Mouse (Mus musculus): ENCODE measurements around the gene Eaf1.
A peak's percentile ranks its signal among the peaks of the same experiment; 100 is the strongest.
"Not testable (repeated sequence)": the region's sequence is repeated elsewhere in the genome, so short reads cannot be mapped to it uniquely, and the experiment has no call there.

Gene Eaf1

DNA sequence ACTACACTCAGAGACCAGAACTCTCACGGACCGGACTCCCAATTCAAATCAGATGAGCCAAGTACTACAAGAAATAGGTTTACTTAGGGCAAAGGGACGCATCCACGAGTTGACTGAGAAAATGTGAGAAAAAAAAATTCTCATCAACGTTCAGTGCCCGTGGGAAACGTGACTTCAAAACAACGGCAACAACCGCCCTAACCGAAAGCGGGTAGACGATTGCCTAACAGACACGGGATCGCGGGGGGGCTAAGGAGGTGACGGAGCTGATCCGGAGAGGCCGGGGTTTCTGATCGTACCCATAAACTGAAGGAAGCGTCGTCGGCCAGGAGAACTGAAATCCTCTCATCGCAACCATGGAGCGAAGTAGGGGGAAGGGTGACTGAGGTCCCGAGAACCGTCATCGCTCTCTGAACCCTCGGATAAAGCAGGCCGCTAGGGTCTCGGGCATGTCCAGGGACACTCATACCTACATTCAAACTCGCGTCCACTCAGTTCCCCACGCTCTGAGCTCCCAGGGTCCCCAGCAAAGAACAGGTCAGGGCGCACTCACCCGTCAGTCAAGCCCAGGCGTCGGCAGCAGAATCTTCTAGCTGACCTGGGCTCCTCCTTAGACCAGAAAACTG is at the start of gene Eaf1:
Gene Eaf1 (plus strand): TSS at position 51 of the 626 bp plus-strand sequence.
- peak; percentile 41 to 42 for DNase-seq (ENCODE audit: low read depth in 2 of 2, low spot score in 2 of 2)

- DNase-seq (ENCODE audit: low read depth in 2 of 2, low spot score in 2 of 2): no peak
Observed at GRCm38 (mm10) chr14:31448994-31449393, 45.2 kb upstream of the Eaf1 start.

- DNase-seq (ENCODE audit: low read depth in 2 of 2, low spot score in 2 of 2): not testable (repeated sequence)
Observed at GRCm38 (mm10) chr14:31453946-31454345, 40.3 kb upstream of the Eaf1 start.

DNA sequence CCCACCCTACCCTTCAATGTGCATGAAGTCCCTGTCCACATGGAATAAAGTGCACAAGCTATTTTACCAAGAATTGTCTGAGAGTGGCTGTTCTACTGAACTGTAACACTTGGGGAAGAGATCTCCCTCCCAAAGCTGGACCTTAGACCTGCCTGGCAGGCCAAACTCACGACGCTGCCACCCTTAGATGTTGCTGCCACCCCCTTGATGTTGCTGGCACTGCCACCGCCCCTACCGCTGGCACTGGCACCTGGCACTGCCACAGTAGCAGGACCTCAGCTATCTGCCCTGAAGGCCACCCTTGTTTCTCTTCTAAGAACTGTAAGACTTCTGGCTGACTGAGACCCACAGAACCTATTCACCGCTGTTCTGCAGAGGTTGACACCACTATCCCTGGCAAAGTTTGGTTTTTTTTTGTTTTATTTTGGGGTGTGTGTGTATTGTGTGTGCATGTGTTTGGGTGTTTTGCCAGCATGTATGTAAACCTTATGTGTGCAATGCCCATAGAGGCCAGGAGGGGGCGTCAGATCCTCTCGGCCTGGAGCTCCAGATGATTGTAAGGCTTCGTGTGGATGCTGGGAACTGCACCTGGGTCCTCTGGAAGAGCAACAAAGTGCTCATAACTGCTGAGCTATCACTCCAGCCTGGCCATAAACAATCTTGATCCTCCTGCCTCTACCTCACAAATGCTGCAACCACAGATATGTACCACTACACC is 39.2 kb upstream of the Eaf1 start:
- DNase-seq (ENCODE audit: low read depth in 2 of 2, low spot score in 2 of 2): peak; percentile 26 to 38

DNA sequence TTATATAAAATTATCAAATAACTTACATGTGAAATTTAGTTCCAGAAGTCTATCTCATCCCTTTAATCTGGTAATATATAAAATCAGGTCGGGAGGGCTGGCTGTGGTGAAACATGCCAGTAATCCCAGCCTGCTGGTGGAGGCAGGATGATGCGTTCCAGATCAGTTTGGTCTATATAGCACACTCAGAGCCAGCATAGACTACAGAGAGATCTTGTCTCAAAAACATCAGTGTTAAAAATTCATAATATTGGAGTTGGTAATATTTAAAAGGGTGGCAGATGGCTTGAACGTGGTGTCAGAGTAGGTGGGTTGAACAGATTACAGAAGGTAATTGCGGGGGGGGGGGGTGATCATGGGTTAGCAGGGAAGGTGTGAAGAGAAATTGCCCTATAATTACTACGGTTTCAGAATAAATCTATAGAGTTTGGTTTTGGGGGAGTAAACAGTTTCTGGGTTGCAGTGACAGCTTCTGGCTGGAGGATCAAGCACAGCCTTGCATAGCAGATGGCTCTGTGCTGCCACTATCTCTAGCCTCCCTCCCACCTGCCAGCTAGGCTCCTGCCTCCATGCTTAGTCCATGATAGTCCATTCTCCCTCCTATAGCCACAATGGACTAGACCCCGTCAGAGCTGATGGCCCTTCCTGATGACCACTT is 38.0 kb upstream of the Eaf1 start:
- DNase-seq (ENCODE audit: low read depth in 2 of 2, low spot score in 2 of 2): no peak

DNA sequence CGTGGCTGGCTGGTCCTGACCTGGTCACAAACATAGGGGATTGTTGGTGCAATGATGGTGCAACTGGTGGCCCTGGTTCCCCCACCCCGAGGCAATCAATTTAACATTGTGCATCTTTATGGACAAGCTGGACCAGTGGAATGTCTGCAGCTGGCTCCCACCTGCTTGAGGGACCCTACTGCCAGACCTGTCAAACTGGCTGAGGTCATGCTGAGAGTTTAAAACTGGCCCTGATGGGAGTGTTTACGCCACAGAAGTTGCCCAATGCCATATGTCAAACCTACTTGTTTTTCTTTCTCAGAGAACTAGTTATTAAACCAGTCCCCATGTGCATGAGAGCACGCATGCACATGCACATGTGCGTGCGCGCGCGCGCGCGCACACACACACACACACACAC is 36.2 kb upstream of the Eaf1 start:
- DNase-seq (ENCODE audit: low read depth in 2 of 2, low spot score in 2 of 2): no peak

GRCm38 (mm10) chr14:31462226-31462625 is 32.0 kb upstream of the Eaf1 start:
- not testable (repeated sequence) for DNase-seq (ENCODE audit: low read depth in 2 of 2, low spot score in 2 of 2)

GRCm38 (mm10) chr14:31462886-31463285 is 31.3 kb upstream of the Eaf1 start:
- DNase-seq (ENCODE audit: low read depth in 2 of 2, low spot score in 2 of 2): no peak

GRCm38 (mm10) chr14:31464176-31464575 is 30.0 kb upstream of the Eaf1 start:
- no peak for DNase-seq (ENCODE audit: low read depth in 2 of 2, low spot score in 2 of 2)

GRCm38 (mm10) chr14:31469711-31470110 is 24.5 kb upstream of the Eaf1 start:
- DNase-seq (ENCODE audit: low read depth in 2 of 2, low spot score in 2 of 2): no peak

GRCm38 (mm10) chr14:31472451-31473061 is 21.6 kb upstream of the Eaf1 start:
- peak; percentile 38 to 68 for DNase-seq (ENCODE audit: low read depth in 2 of 2, low spot score in 2 of 2)

DNA sequence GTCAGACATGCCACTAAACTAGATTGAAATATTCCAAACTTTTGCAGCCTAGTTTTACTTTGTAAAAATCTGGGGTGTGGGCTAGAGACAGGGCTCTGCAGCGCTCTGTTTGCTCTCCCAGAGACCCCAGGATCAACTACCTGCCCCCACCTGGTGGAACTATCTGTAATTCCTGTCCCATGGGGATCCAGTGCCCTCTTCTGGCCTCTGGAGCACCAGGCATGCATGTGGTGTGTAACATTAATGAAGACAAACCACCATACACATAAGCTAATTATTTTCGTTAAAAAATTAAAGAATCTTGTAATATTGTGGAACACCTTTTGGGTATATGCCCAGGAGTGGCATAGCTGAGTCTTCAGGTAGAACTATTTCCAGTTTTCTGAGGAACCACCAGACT is 20.9 kb upstream of the Eaf1 start:
- DNase-seq (ENCODE audit: low read depth in 2 of 2, low spot score in 2 of 2): no peak

GRCm38 (mm10) chr14:31482417-31482816 is 11.8 kb upstream of the Eaf1 start:
- DNase-seq (ENCODE audit: low read depth in 2 of 2, low spot score in 2 of 2): no peak

- no peak for DNase-seq (ENCODE audit: low read depth in 2 of 2, low spot score in 2 of 2)
Observed at GRCm38 (mm10) chr14:31486465-31486864, 7.7 kb upstream of the Eaf1 start.

DNA sequence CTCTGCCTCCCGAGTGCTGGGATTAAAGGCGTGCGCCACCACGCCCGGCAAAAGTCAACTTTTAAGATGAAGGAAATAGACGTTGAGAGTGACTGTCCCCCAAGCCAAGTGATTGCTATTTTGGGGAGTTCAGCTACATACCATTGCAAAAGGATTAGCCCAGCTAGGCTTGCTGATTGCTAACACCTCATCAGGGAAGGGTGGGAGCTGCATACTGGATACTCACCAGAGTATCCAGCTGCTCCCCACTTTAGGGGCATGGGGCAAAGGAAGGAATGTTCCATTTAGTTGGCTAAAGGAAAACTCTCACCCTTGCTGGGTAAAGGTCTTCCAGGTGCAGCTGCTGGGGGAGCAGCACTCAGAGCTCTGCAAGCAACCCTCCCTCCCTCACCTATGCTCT is 6.1 kb upstream of the Eaf1 start:
- no peak for DNase-seq (ENCODE audit: low read depth in 2 of 2, low spot score in 2 of 2)

- DNase-seq (ENCODE audit: low read depth in 2 of 2, low spot score in 2 of 2): no peak
Observed at GRCm38 (mm10) chr14:31493901-31494300, 298 bp upstream of the Eaf1 start.

- DNase-seq (ENCODE audit: low read depth in 2 of 2, low spot score in 2 of 2): peak; percentile 86 to 90
Observed at GRCm38 (mm10) chr14:31494975-31495455, 816 bp downstream of the Eaf1 start, which contains the start of gene Mettl6. Gene Mettl6 (minus strand): TSS chr14:31495040.

DNA sequence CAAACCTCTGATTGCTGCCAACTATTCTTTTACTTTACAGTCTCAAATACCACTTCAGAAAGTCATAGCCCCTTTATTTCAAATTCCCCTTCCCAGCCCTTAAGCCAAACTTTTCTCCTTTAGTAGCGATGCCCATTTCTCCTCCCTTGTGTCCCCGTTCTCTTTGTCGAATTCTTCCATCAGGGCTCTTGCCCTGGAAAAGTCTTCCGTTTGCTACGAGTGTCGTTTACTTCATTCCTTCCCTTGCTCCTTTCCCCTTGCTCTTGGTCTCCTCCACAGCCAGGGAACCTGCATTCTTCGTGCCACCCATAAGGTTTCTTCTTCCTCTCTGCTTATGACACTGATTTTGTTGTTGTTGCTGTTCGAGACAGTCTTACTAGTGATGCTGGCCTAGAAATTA is 1.3 kb downstream of the Eaf1 start:
- no peak for DNase-seq (ENCODE audit: low read depth in 2 of 2, low spot score in 2 of 2)

GRCm38 (mm10) chr14:31496241-31496646 is 2.0 kb downstream of the Eaf1 start:
- no peak for DNase-seq (ENCODE audit: low read depth in 2 of 2, low spot score in 2 of 2)

GRCm38 (mm10) chr14:31499526-31499925 is 5.3 kb downstream of the Eaf1 start:
- no peak for DNase-seq (ENCODE audit: low read depth in 2 of 2, low spot score in 2 of 2)

GRCm38 (mm10) chr14:31503406-31503805 is 9.2 kb downstream of the Eaf1 start:
- no peak for DNase-seq (ENCODE audit: low read depth in 2 of 2, low spot score in 2 of 2)

- no peak for DNase-seq (ENCODE audit: low read depth in 2 of 2, low spot score in 2 of 2)
Observed at GRCm38 (mm10) chr14:31506456-31506855, 12.3 kb downstream of the Eaf1 start.
